Mouse (Mus musculus): ENCODE results near the gene Ica1.

GRCm38 (mm10) chr6:8686678-8687580, 91.4 kb downstream of the Ica1 start:
- TF ChIP-seq POLR2A (IDR thresholded peaks at IDR 0.05; ENCODE audit: borderline replicate concordance, extremely low read depth, insufficient read depth, insufficient read length, poor library complexity, severe bottlenecking) (no peak), CTCF (IDR thresholded peaks at IDR 0.05; ENCODE audit: borderline replicate concordance, extremely low read depth, insufficient read depth, insufficient read length) (no peak)

Measured in brain, embryonic 14.5 days (tissue).